Mouse (Mus musculus) MN1 (cell line): ENCODE results near the gene Rnf167.

Source experiments
- DNase-seq: peaks from one replicate; pipeline ENCODE4 v3.0.0-alpha.2; 2016; ENCODE audit warnings: low spot score

The Rnf167 gene

DNA sequence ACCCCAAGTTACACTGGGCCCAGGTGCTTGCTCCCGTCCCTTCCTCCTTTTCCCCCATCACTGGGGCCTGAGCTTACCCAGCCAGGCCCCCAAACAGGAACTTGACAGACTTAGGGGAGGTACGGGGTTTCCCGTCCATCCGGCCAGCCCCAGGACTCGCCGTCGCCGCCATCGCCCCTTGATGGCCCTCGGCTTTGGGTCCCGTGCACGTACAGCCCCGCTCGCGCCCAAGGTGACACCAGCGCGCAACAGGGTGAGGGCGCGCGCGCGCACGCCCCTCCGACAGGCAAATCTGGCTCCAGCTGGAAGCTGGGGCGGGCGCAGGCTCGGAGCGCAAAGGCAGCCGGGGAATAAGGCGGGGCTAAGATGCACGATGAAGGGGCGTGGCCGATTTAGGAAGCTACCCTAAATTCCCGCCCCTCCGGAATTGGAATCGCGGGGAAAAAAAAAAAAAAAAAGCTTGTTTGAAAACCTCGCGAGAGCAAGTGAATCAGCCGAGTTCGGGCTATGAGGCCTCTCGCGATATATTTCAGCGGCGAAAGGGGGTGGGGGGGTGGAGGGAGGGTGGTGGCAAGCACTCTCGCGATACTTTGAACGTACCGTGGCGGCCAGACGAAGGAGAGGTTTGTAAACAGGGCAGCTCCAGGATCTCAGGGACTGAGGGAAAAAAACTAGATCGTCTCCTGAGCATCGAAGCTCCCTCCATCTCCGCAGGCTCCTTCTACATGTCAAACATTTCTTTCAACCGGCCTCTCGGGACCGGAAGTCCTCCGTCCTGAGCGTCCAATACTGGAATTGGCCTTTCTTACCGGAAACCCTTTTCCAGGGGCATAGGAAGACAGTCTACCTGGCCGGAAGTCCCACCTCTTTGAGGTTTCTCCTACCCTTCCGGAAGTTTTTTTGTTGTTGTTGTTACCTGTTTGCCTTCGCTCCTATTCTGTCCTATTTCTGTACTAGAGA is at the start of gene Rnf167, which contains the start of gene Slc25a11:
Rnf167 (plus strand) TSS at position 545 of the 960 bp plus-strand sequence.
Slc25a11 (minus strand) TSS at position 789 of the 960 bp plus-strand sequence.
- peak; percentile 99 for DNase-seq

- no peak for DNase-seq
Measured at GRCm38 (mm10) chr11:70597301-70597700, 49.7 kb upstream of the Rnf167 start.

DNA sequence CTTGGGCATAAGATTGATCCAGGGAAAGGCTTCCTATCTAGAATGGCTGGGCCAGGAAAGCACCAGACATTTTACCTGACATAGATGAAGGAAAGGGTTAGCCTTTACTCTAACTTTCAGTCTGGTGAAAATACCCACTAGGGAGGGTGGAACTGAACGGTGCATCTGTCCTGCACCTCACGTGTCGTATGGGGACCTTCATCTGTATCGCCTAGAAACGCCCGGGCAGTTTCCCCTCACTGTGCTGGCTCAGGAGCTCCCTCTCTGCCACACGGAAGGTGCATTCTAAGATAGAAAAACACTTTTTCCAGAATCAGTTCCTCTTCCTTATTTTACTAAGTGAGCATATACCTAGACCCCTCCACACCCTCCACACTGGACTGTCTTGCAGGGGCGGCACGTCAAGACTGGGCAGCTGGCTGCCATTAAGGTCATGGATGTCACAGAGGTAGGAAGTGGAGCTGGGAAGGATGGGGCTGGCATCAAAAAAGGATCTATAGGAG is 48.5 kb upstream of the Rnf167 start:
- no peak for DNase-seq

DNA sequence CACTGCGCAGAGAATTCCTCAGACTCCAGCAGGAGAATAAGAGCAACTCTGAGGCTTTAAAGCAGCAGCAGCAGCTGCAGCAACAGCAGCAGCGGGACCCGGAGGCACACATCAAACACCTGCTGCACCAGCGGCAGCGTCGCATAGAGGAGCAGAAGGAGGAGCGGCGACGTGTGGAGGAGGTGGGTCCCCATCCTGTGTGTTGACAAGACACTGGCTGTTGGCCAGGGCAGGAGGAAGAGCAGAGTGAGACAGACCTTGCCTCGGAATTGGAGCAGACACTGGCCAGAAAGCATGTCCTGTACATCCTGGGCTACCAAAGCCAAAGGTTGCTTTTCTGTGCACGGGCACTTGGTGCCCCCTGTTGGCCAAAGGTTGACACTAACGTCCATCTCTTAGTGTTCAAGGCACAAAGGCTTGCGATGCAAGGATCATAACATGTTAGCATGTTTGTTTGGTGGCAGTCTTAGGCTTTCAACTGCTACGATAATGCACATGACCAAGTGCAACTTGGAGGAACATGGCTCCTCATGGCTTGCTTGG is 41.9 kb upstream of the Rnf167 start:
- peak; percentile 84 for DNase-seq

- DNase-seq, result no peak
Measured at GRCm38 (mm10) chr11:70606717-70607116, 40.3 kb upstream of the Rnf167 start.

DNA sequence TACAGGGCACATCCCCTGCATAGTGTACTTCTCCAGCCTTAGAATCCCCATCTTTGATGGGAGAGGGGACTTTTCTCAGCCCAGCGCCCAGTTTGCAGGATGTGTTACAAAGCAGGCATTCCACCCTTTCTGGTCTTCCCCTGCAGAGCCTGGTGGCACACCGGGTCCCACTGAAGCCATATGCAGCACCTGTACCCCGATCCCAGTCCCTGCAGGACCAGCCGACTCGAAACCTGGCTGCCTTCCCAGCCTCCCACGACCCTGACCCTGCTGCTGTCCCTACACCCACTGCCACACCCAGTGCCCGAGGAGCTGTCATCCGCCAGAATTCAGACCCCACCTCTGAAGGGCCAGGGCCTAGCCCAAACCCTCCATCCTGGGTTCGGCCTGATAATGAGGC is 39.4 kb upstream of the Rnf167 start:
- no peak for DNase-seq

DNA sequence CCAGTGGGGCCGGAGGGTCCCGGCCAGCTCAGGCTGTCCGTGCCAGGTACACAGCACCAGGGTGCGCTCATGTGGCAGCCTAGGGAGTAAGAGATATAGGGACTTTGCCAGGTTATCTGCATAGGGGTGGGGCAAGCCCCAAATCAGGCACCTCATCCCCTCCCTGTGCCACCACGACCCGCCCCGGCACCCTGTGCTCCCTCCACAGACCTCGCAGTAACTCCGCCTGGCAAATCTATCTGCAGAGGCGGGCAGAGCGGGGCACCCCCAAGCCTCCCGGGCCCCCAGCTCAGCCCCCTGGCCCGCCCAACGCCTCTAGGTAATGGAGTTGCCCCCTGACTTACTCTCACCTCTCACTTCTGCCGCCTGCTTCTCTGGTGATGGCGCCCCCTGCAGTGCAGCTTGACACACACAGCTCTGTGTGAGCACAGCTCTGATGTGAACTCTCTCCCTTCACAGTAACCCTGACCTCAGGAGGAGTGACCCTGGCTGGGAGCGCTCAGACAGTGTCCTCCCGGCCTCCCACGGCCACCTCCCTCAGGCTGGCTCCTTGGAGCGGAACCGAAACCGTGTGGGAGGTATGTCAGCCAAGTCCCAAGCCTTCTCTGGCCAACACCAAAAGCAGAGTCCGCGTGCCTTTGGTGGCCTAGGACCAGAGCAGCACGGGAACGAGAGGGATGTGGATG is 38.5 kb upstream of the Rnf167 start:
- DNase-seq, result no peak

DNA sequence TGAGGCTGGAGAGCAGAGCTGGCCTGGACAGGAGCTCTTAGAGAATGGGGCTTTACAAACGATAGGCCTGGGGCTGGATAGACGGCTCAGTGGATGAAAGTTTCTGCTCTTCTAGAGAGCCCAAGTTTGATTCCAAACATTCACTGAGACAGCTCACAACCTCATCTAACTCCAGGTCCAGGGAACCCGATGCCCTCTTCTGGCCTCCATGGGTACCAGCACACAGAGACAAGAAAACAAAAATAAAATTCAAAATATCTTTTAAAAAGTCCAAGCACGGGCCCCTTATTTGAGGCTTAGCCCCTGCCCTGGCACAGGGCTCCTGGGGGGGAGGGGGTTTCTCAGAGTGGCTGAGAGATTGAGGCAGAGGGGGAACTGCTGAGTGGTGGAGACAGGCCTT is 36.3 kb upstream of the Rnf167 start:
- DNase-seq, result no peak

DNA sequence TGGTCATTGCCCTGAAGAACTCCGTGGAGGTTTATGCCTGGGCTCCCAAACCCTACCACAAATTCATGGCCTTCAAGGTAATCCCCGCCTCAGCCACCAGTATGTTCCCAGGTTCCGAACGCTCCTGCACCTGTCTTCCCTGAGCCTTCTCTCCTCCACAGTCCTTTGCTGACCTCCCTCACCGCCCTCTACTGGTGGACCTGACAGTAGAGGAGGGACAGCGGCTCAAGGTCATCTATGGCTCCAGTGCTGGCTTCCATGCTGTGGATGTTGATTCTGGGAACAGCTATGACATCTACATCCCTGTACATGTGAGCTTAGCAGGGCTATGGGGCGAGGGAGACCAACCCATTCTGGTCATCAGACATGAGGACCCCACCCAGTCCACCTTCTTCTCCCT is 34.5 kb upstream of the Rnf167 start:
- no peak for DNase-seq

DNA sequence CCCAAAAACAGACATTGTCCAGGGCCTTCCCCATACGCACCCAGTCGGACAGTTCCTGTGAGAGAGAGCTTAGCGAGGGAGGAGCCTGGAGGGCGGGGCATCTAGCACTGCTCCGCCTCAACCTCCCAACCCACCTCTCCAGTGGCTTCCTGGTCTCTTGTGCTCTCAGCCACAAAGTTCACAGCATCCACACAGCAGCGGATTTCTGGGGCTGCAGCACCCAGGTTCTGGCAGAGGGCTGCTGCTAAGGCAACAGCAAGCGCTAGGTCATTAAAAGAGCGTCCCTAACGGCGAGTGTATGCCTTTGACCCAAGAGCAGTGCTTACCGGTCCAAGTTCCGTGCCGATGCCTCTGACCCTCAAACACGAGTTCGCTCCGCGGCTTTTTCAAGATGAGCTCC is 32.0 kb upstream of the Rnf167 start:
- DNase-seq, result no peak

DNA sequence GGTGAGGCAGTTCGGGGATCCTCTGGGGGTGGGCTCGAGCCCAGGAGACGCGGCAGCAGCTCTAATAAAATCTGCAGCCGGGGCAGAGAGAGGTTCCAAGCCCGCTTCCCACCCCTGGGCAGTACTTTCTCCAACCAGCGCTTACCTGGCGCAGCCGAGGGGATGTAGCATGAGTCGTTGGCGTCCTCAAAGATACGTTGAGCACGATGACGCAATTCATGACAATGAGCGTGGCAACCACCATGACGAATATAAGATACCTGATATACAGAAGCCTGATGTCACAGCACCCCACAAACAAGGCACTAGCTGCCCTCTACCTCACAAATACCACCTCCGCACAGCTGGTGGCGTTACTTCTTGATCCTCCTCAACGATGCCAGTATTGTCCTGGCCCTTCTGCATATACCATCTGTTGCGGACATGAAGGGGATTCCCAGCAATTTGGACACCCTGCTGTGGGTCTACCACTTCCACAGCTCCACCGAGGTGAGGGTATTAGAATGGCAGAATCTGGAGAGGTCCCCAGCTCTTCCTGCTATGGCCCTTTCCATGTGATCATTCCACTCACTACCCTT is 31.4 kb upstream of the Rnf167 start, which contains the start of gene 4930544D05Rik:
4930544D05Rik (plus strand) TSS at position 333 of the 578 bp plus-strand sequence.
- DNase-seq, result no peak

DNA sequence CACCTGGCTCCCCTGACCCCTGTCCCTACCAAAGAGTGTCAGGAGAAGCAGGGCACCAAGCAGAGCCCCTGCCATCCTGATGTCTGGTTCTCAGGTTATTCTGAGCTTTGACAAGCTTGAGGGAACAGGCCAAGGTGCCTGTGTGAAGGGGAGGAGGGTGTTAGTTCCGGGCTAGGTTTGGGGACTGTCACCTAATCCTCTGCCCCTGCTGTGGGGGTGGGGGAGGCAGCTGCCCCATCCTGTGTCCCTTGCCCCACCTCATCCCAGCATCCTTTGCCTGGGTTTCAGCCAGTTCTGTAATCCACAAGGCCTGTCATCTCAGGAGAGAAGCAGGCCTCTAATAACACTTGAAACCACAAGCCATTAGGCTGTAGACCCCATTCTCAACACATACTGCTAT is 27.9 kb upstream of the Rnf167 start, which contains the start of gene Chrne:
Chrne (minus strand) TSS at position 116 of the 400 bp plus-strand sequence.
- DNase-seq, result no peak

GRCm38 (mm10) chr11:70621972-70622814 is 24.8 kb upstream of the Rnf167 start:
- peak; percentile 61 for DNase-seq

GRCm38 (mm10) chr11:70623053-70623742 is 23.8 kb upstream of the Rnf167 start:
- no peak for DNase-seq

- DNase-seq, result no peak
Measured at GRCm38 (mm10) chr11:70625473-70625872, 21.6 kb upstream of the Rnf167 start.

DNA sequence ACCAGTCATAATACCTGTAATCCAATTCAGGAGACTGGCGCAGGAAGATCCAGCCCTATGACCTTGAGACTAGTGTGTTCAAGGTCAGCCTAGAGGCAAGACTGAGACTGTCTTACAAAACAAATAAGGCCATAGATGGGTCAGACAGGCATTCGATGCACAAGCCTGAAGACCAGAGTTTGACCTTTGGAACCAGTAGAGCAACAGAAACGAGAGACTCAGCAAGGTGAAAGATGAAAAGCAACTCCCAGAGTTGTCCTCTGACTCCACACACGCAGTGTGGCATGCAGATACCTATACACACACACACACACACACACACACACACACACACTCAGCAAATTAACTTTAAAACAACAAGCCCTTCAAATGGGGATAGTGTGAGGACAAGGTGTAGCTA is 20.2 kb upstream of the Rnf167 start:
- no peak for DNase-seq

- DNase-seq, result peak; percentile 52
Measured at GRCm38 (mm10) chr11:70628431-70628830, 18.6 kb upstream of the Rnf167 start.

DNA sequence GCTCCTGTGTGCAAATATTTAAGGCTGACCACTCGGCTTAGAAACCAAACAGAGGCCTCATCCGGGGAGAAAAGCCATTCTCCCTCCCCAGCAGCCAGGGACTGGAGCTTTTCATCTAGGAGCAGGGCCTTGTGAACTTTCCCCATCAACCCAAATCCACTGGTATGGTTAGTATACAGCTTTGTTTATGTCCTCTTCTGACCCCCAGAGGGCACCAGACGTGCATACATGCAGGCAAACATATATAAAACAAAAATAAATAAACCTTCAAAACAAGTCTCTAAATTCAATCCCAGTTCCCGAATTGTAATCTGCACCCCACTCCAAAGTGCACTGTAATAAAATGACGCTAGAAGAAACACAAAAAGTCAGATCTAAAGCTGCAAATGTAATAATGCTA is 17.5 kb upstream of the Rnf167 start:
- no peak for DNase-seq

DNA sequence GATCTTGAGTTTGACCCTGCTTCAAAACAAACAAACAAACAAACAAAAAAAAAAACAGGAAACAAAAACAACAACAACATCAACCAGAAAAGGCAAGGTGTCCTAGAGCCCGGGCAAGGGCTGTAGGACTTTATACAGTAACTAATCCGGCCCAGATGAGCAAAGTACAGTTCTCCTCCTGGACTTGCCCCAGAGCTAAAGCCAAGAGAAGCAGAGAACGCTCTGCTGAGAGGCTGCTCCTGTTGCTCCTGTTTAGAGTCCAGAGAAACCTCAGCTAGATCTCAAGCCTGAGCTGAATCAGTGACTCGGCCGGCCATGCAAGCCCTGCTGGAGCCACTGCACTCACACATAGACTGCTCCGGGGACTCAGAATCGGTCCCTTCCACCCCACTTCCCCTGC is 16.9 kb upstream of the Rnf167 start:
- DNase-seq, result no peak

DNA sequence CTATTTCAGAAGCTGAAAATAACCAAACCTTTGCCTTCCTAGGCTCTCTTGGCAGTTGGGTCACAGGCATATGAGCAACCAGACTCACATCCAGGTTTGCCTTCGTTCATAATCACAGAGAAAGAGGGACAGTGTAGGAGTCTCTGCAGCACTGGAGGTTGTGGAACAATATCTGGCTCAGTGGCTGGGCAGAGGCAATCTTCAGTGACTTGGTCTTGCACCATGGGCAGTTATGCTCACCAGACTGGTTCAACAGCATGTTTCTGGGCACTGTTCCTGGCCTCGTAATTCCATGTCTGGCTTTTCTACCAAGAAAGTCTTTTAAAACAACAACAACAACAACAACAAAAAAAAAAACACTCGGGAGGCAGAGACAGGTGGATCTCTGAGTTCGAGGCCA is 11.4 kb upstream of the Rnf167 start:
- DNase-seq, result no peak
